Mouse (Mus musculus) spleen, adult 2 months (tissue): ENCODE results near the gene Gm826. TPM values are rescaled to one million over a fixed set of nuclear protein-coding genes. Genes with fewer than 3 reads are reported as not detected.

Source experiments
- DNase-seq, 2 experiments: peaks; one replicate each; pipeline versions ENCODE4 v3.0.0 to v3.0.0-alpha.2; 2012 to 2021; ENCODE audit warnings: low spot score in 2 of 2, low read depth in 1 of 2
- H3K27ac ChIP-seq: fragments of 200-500 bp; 2 replicates; pipeline ENCODE4 v1.5.1; 2012; ENCODE audit warnings: low read length, inconsistent platforms; ENCODE audit not compliant: insufficient read depth
- H3K27me3 ChIP-seq: fragments of 200-500 bp; 2 replicates; pipeline ENCODE4 v1.6.1; 2012; ENCODE audit warnings: mild to moderate bottlenecking, moderate library complexity, low read length, inconsistent platforms; ENCODE audit not compliant: control insufficient read depth, insufficient read depth
- H3K36me3 ChIP-seq: fragments of 200-500 bp; 2 replicates; pipeline ENCODE4 v1.6.1; 2012; ENCODE audit warnings: mild to moderate bottlenecking, low read length, inconsistent platforms; ENCODE audit not compliant: control insufficient read depth, insufficient read depth
- H3K4me1 ChIP-seq: fragments of 200-500 bp; 2 replicates; pipeline ENCODE4 v1.6.1; 2011; ENCODE audit warnings: inconsistent platforms; ENCODE audit not compliant: control insufficient read depth, insufficient read depth, insufficient read length
- H3K4me3 ChIP-seq: fragments of 200-500 bp; 2 replicates; pipeline ENCODE4 v1.5.1; 2011; ENCODE audit warnings: mild to moderate bottlenecking, inconsistent platforms; ENCODE audit not compliant: insufficient read depth, insufficient read length; ENCODE audit errors: extremely low read depth
- CTCF ChIP-seq: fragments of 200-500 bp; IDR thresholded peaks from 2 replicates; pipeline ENCODE4 v1.5.1; 2011; ENCODE audit warnings: mild to moderate bottlenecking, inconsistent platforms; ENCODE audit not compliant: insufficient read depth, insufficient read length, insufficient replicate concordance; ENCODE audit errors: extremely low read depth
- POLR2A ChIP-seq: fragments of 200-500 bp; IDR thresholded peaks from 2 replicates; pipeline ENCODE4 v1.6.1; 2011; ENCODE audit warnings: low read depth, low read length, inconsistent platforms
- WGBS: fragments of 180-500 bp; shearing (Covaris S2); methylation state at CpG from one replicate; pipeline ENCODE4 v1.1.7; 2018; 5-methylcytosine and 5-hydroxymethylcytosine counted together
- polyA plus RNA-seq: library from polyadenylated mRNA; depleted of rRNA; stranded (reverse); fragments of >200 nt; gene quantifications from 2 replicates; pipeline ENCODE4 v1.2.3, GENCODE M21; 2012

Gm826 gene
- polyA plus RNA-seq, 1 experiment: 0.23 TPM

DNA sequence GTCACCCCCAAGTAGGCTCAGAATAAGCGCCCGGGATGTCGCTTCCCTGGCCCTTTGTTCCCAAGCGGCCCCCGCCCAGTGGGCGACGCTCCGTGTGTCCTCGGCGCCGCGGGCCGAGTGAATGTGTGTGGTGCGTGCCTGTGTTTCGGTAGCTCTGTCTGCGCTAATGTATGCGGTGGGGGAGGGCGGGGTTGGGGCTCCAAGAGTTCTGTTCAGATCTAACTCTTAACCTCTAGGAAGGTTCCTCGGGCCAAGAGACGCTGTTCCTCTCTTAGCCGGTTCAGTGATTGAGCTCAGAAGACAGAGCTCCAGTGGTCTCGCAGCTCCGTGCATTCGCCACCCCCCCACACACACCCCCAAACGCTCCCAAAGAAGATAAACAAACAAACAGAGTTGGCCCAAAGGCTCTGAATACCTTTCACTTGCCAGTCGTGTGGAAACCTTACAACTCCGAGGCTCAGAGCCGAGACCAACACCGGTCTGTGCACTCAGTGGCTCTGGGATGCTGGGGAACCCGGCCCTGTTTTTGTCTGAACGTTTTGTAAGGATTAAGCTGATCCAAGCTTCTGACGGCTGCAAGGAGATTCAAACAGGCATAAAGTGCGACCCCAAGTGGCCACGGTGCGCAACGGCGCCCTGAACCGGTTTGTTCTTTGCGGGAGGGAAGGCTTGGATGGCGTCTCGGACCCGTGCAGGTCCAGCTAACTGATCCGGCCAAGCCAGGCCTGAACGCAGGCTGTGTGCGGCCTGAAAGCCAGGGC, 33.7 kb upstream of the Gm826 start:
- peak in 1 of 2 experiments; percentile 35 for DNase-seq
- TF ChIP-seq CTCF (peak; percentile 73), POLR2A (no peak)
- Histone ChIP-seq H3K27me3 (peaks cover 21% of the 10 kb centered on the region), H3K4me1 (peaks cover 6% of the 10 kb centered on the region; the same call in 1 of the 2 replicates), H3K4me3 (peak overlapping the region; percentile 48), H3K36me3 (no peaks in the 10 kb centered on the region), H3K27ac (peak overlapping the region; percentile 68; the same call in 1 of the 2 replicates)
- under 1% methylated on average over 45 of the region's 45 CpGs for WGBS

- Histone ChIP-seq H3K4me3 (peak within 1 kb of the TSS; percentile 53), H3K27me3 (peaks cover 21% of the 10 kb centered on the region), H3K36me3 (no peaks in the 10 kb centered on the region), H3K4me1 (peaks cover 6% of the 10 kb centered on the region; the same call in 1 of the 2 replicates), H3K27ac (peak within 1 kb of the TSS; percentile 68)
- peak in 1 of 2 experiments; percentile 44 for DNase-seq
- 1% methylated on average over 36 of the region's 37 CpGs for WGBS
- no peak for TF ChIP-seq CTCF
- peak; percentile 67 for TF ChIP-seq POLR2A
Measured at GRCm38 (mm10) chr2:160366980-160367338, 33.0 kb upstream of the Gm826 start, which contains the start of gene Mafb. Mafb (minus strand) TSS chr2:160367065.

GRCm38 (mm10) chr2:160366111-160366979, 32.4 kb upstream of the Gm826 start:
- Histone ChIP-seq H3K36me3 (no peaks in the 10 kb centered on the region), H3K27me3 (peaks cover 21% of the 10 kb centered on the region), H3K4me3 (peak overlapping the region; percentile 53; the same call in 1 of the 2 replicates), H3K4me1 (peaks cover 6% of the 10 kb centered on the region; the same call in 1 of the 2 replicates), H3K27ac (peak overlapping the region; percentile 61)
- no peak for DNase-seq
- 5% methylated on average over 83 of the region's 95 CpGs for WGBS
- TF ChIP-seq CTCF (no peak), POLR2A (no peak)

DNA sequence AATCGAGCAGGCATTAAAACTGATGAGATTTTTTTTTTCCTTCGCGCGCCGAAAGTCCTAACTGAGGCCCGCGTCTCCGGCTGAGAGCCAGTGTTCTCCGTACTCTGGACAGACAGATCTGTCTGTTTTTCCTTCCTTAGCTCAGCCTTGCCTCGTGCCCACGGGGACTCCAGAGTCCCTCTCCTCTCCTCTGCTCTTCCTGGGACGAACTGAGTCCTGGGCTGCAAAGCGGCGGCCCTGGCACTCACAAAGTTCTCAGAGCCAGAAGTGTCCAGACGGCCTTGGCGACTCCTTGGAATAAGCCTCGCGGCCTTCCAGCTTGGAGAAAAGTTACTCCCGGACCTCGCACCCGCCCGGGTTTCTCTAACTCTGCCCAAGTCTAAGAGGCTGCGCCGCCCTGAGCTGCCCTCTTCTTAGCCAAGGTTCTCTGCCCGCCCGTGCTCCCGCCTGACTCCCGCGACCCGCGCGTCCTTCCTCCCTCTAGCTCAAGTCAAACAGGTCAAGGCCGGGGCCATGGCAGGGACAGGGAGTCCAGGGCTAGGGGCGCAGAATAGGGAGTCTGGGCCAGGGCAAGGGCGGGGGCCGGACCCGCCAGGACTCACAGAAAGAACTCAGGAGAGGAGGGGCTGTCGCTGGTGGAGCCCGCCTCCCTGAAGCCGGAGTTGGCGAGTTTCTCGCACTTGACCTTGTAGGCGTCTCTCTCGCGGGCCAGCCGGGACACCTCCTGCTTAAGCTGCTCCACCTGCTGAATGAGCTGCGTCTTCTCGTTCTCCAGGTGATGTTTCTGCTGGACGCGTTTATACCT, 31.3 kb upstream of the Gm826 start:
- no peaks in the 10 kb centered on the region for H3K36me3 ChIP-seq
- H3K27me3 ChIP-seq: peaks cover 21% of the 10 kb centered on the region
- WGBS: 5% methylated on average over 50 of the region's 50 CpGs
- H3K4me1 ChIP-seq: peaks cover 6% of the 10 kb centered on the region; the same call in 1 of the 2 replicates
- TF ChIP-seq POLR2A: no peak
- TF ChIP-seq CTCF: no peak
- peak overlapping the region; percentile 53 for H3K4me3 ChIP-seq
- DNase-seq: no peak
- peak overlapping the region; percentile 61 for H3K27ac ChIP-seq

- peaks cover 6% of the 10 kb centered on the region; the same call in 1 of the 2 replicates for H3K4me1 ChIP-seq
- H3K27ac ChIP-seq: no peak overlapping the region
- H3K27me3 ChIP-seq: peaks cover 21% of the 10 kb centered on the region
- H3K4me3 ChIP-seq: peak overlapping the region; percentile 53; the same call in 1 of the 2 replicates
- DNase-seq: no peak
- no peaks in the 10 kb centered on the region for H3K36me3 ChIP-seq
- TF ChIP-seq CTCF (no peak), POLR2A (no peak)
- WGBS: 16% methylated on average over 12 of the region's 12 CpGs
Measured at GRCm38 (mm10) chr2:160364666-160365065, 30.7 kb upstream of the Gm826 start.

DNA sequence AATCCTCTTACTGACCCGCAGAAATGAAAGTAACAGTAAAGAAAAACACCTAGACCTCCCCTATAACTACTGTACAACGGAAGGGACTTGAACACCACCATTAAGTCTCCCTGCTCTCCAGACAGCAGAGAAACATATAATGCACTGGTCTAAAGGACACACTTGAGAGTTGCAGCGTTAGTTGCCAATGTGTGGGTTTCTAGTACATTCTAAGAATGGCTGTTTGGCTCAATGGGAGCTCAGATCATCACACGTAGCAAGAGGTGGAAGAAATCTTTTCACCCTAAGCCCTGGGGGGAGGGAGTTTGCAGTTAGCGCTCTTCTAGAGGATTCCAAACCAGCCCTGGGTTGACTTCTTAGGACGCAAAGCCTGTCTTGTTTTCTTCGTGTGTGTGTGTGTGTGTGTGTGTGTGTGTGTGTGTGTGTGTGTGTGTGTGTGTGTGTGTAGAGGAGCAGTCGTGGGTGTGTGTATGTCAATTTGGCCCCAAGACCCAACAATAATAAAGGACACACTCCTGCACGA, 30.2 kb upstream of the Gm826 start:
- H3K4me3 ChIP-seq: peak overlapping the region; percentile 12
- DNase-seq: no peak
- peaks cover 21% of the 10 kb centered on the region for H3K27me3 ChIP-seq
- H3K36me3 ChIP-seq: no peaks in the 10 kb centered on the region
- H3K27ac ChIP-seq: peak overlapping the region; percentile 43; the same call in 1 of the 2 replicates
- 7% methylated on average over 9 of the region's 9 CpGs for WGBS
- no peak for TF ChIP-seq CTCF
- TF ChIP-seq POLR2A: no peak
- H3K4me1 ChIP-seq: peaks cover 6% of the 10 kb centered on the region; the same call in 1 of the 2 replicates
